Mouse (Mus musculus): ENCODE results near the gene Cx3cl1. TPM values are rescaled to one million over a fixed set of nuclear protein-coding genes. Genes with fewer than 3 reads are reported as not detected.

Gene Cx3cl1
- 18.1 TPM for polyA plus RNA-seq (2014; fragmentation: Illumina TruSeq; extraction: RNeasy Lipid Tissue Mini Kit (QIAGEN cat#74804); ENCODE audit: insufficient read depth, low read depth, low replicate concordance)

DNA sequence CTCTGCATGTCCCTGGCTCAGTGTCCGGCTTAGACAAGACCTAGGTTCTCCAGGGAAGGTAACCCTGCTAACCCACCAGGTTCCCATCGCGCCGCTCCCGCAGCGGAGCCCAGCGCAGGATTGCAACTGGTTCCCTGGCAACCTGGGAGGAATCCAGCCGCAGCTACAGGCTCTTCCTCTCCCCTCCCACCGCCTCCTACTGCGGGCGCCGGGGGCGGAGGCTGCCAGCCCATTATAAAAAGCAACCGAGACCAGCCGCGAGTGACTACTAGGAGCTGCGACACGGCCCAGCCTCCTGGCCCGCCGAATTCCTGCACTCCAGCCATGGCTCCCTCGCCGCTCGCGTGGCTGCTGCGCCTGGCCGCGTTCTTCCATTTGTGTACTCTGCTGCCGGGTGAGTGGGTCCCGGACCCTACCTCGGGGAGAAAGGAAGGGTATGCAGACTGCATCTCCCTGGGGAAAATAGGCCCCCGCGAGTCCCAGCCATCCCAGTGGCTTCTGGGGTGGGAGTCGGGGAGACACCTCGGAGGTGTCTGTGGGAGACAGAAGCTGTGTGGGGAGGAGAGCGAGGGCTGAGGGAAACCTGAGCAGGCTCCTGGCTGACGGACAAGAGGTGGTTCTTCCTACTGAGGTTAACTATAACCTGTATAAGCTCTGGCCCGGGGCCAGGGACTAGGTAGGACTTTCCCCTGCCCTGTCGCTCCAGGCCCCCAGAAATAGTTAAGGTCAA, at the start of gene Cx3cl1:
Gene Cx3cl1, plus strand, starts transcription at position 69 of the 730 bp plus-strand sequence.

DNA sequence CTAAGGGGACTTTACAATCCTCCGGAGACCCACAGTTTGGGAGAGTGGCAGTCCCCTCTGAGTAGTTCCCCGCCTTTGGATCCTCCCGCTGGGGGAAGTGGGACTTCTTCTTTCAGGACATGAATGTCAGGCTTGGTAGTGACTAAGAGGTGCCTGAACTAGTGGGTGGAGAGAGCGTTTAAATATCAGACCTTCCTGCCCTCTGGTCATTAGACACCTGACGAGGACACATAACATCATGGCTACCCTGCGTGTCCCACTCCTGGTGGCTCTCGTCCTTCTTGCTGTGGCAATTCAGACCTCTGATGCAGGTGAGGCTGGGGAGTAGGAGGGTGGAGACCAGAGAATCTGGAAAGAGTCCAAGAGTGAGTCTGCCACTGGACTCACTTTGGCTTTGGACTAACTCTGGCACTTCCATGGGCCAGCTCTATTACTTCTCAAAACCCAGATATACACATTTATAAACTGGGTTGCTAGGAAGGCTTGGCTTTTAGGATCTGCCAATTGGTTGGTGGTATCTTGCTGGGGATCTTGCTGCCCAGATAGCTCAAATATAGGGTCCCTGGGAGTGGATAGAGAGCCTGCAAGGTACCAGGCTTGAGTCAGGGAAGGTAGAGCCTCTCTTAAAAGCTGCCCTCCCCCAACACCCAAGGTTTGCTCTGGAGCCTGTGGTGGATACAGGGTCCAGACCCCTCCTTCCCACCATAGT, 26.2 kb upstream of the Cx3cl1 start, which contains the start of gene Ccl22:
Gene Ccl22, plus strand, starts transcription at position 115 of the 709 bp plus-strand sequence.

DNA sequence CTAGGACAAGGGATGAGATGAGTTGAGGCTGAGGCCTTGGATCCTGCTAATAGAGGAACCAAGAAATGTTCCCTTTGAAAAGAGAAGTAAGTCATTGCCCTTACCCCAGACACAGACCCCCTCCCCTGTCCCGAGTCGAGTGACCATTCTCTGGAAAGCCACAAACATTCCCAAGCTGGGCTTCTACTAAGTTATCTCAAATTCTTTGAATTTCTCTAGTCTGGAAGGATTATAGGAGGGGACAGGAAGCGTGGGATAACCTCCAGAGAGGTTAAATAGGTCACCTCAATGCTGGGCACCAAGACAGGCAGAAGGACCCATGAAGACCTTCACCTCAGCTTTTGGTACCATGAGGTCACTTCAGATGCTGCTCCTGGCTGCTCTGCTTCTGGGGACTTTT, 38.3 kb downstream of the Cx3cl1 start, which contains the start of gene Ccl17:
Gene Ccl17, plus strand, starts transcription at position 301 of the 400 bp plus-strand sequence.

Other genes with a start within 250 kb of the Cx3cl1 start
- 6.0 TPM for gene Cpne2, start 239.0 kb upstream of the Cx3cl1 start, polyA plus RNA-seq (2014; fragmentation: Illumina TruSeq; extraction: RNeasy Lipid Tissue Mini Kit (QIAGEN cat#74804); ENCODE audit: insufficient read depth, low read depth, low replicate concordance)
- 6.9 TPM for gene Rspry1, start 170.1 kb upstream of the Cx3cl1 start, polyA plus RNA-seq (2014; fragmentation: Illumina TruSeq; extraction: RNeasy Lipid Tissue Mini Kit (QIAGEN cat#74804); ENCODE audit: insufficient read depth, low read depth, low replicate concordance)
- gene Fam192a, start 170.0 kb upstream of the Cx3cl1 start, polyA plus RNA-seq (2014; fragmentation: Illumina TruSeq; extraction: RNeasy Lipid Tissue Mini Kit (QIAGEN cat#74804); ENCODE audit: insufficient read depth, low read depth, low replicate concordance) = 19.3 TPM
- gene Arl2bp, start 105.4 kb upstream of the Cx3cl1 start, polyA plus RNA-seq (2014; fragmentation: Illumina TruSeq; extraction: RNeasy Lipid Tissue Mini Kit (QIAGEN cat#74804); ENCODE audit: insufficient read depth, low read depth, low replicate concordance) = 94.7 TPM
- gene Pllp, start 75.7 kb upstream of the Cx3cl1 start, polyA plus RNA-seq (2014; fragmentation: Illumina TruSeq; extraction: RNeasy Lipid Tissue Mini Kit (QIAGEN cat#74804); ENCODE audit: insufficient read depth, low read depth, low replicate concordance) = 60.3 TPM
- gene Ccl22, start 26.4 kb upstream of the Cx3cl1 start, polyA plus RNA-seq (2014; fragmentation: Illumina TruSeq; extraction: RNeasy Lipid Tissue Mini Kit (QIAGEN cat#74804); ENCODE audit: insufficient read depth, low read depth, low replicate concordance) = 5.5 TPM
- gene Ccl17, start 38.4 kb downstream of the Cx3cl1 start, polyA plus RNA-seq (2014; fragmentation: Illumina TruSeq; extraction: RNeasy Lipid Tissue Mini Kit (QIAGEN cat#74804); ENCODE audit: insufficient read depth, low read depth, low replicate concordance) = 29.6 TPM
- gene Coq9, start 66.3 kb downstream of the Cx3cl1 start, polyA plus RNA-seq (2014; fragmentation: Illumina TruSeq; extraction: RNeasy Lipid Tissue Mini Kit (QIAGEN cat#74804); ENCODE audit: insufficient read depth, low read depth, low replicate concordance) = 32.7 TPM
- gene Ciapin1, start 66.3 kb downstream of the Cx3cl1 start, polyA plus RNA-seq (2014; fragmentation: Illumina TruSeq; extraction: RNeasy Lipid Tissue Mini Kit (QIAGEN cat#74804); ENCODE audit: insufficient read depth, low read depth, low replicate concordance) = 22.1 TPM
- 60.7 TPM for gene Polr2c, start 85.4 kb downstream of the Cx3cl1 start, polyA plus RNA-seq (2014; fragmentation: Illumina TruSeq; extraction: RNeasy Lipid Tissue Mini Kit (QIAGEN cat#74804); ENCODE audit: insufficient read depth, low read depth, low replicate concordance)
- gene Dok4, start 104.3 kb downstream of the Cx3cl1 start, polyA plus RNA-seq (2014; fragmentation: Illumina TruSeq; extraction: RNeasy Lipid Tissue Mini Kit (QIAGEN cat#74804); ENCODE audit: insufficient read depth, low read depth, low replicate concordance) = 21.7 TPM
- gene Ccdc102a, start 146.1 kb downstream of the Cx3cl1 start, polyA plus RNA-seq (2014; fragmentation: Illumina TruSeq; extraction: RNeasy Lipid Tissue Mini Kit (QIAGEN cat#74804); ENCODE audit: insufficient read depth, low read depth, low replicate concordance) = 8.3 TPM
- 1.3 TPM for gene Adgrg5, start 151.7 kb downstream of the Cx3cl1 start, polyA plus RNA-seq (2014; fragmentation: Illumina TruSeq; extraction: RNeasy Lipid Tissue Mini Kit (QIAGEN cat#74804); ENCODE audit: insufficient read depth, low read depth, low replicate concordance)
- gene Adgrg1, start 202.7 kb downstream of the Cx3cl1 start, polyA plus RNA-seq (2014; fragmentation: Illumina TruSeq; extraction: RNeasy Lipid Tissue Mini Kit (QIAGEN cat#74804); ENCODE audit: insufficient read depth, low read depth, low replicate concordance) = 29.7 TPM
- gene Adgrg3, start 245.7 kb downstream of the Cx3cl1 start, polyA plus RNA-seq (2014; fragmentation: Illumina TruSeq; extraction: RNeasy Lipid Tissue Mini Kit (QIAGEN cat#74804); ENCODE audit: insufficient read depth, low read depth, low replicate concordance) = 2.0 TPM

Measured in lung, adult 10 weeks (tissue).